Mouse (Mus musculus) hindbrain, postnatal 0 days (tissue): Measurements from ENCODE around the gene Gadl1. TPM values are rescaled to one million over a fixed set of nuclear protein-coding genes. Genes with fewer than 3 reads are reported as not detected.

ENCODE experiments used
- ATAC-seq: fragments of 200-750 bp; cut with Nextera tagmentation; 2 replicates; pipeline ENCODE4 v1.8.0; 2017; ENCODE audit warnings: mild to moderate bottlenecking, moderate TSS enrichment, moderate library complexity
- DNase-seq: peaks from one replicate; pipeline ENCODE4 v3.0.0-alpha.2; 2015; ENCODE audit warnings: low spot score
- H3K27ac ChIP-seq: fragments of 300-500 bp; sonication (generic); 2 replicates; pipeline ENCODE4 v1.5.1; 2014; ENCODE audit warnings: mild to moderate bottlenecking
- H3K27me3 ChIP-seq: fragments of 300-500 bp; sonication (generic); 2 replicates; pipeline ENCODE4 v1.6.1; 2014; ENCODE audit warnings: low read length, mixed read lengths; ENCODE audit not compliant: insufficient read depth
- H3K36me3 ChIP-seq: fragments of 300-500 bp; sonication (generic); 2 replicates; pipeline ENCODE4 v1.6.1; 2014; ENCODE audit warnings: low read length, mixed read lengths; ENCODE audit not compliant: insufficient read depth
- H3K4me1 ChIP-seq: fragments of 300-500 bp; sonication (generic); 2 replicates; pipeline ENCODE4 v1.6.1; 2014; ENCODE audit warnings: antibody characterized with exemption, low read length, mixed read lengths; ENCODE audit not compliant: insufficient read depth
- H3K4me2 ChIP-seq: fragments of 300-500 bp; sonication (generic); 2 replicates; pipeline ENCODE4 v1.6.1; 2014; ENCODE audit warnings: low read depth, mild to moderate bottlenecking, low read length, moderate library complexity, mixed read lengths
- H3K4me3 ChIP-seq: fragments of 300-500 bp; sonication (generic); 2 replicates; pipeline ENCODE4 v1.5.1; 2014; ENCODE audit warnings: low read length
- H3K9ac ChIP-seq: fragments of 300-500 bp; sonication (generic); replicated peaks from 2 replicates; pipeline ENCODE4 v1.6.1; 2014; ENCODE audit warnings: mild to moderate bottlenecking, low read length, moderate library complexity, mixed read lengths
- H3K9me3 ChIP-seq: fragments of 300-500 bp; sonication (generic); 2 replicates; pipeline ENCODE4 v1.6.1; 2016; ENCODE audit warnings: low read length, mixed read lengths
- CTCF ChIP-seq: IDR thresholded peaks from 2 replicates; pipeline ENCODE4 v1.5.1; 2016; ENCODE audit warnings: antibody characterized with exemption, control low read depth, low read depth
- WGBS: fragments of 180-500 bp; shearing (Covaris S2); extraction: QIAGEN DNeasy Blood & Tissue Kit; methylation state at CpG from one replicate; pipeline ENCODE4 v1.1.7; 2014; 5-methylcytosine and 5-hydroxymethylcytosine counted together
- polyA plus RNA-seq: library from polyadenylated mRNA; unstranded; fragments of >200 nt; fragmentation: Nextera tagmentation; extraction: Ambion mirVana; gene quantifications from 2 replicates; pipeline ENCODE4 v1.2.1, GENCODE M21; 2015
- total RNA-seq: library from RNA; depleted of rRNA; stranded (reverse); fragments of >200 nt; gene quantifications from 2 replicates; pipeline ENCODE4 v1.2.3, GENCODE M21; 2014

Gadl1 gene
- total and polyA plus RNA-seq, 2 experiments from 2014 or later = 0.24 TPM; not detected in 1

- no peak overlapping the region for H3K9ac ChIP-seq
- WGBS = 91% methylated on average over 3 of the region's 3 CpGs
- peak; percentile 37 for TF ChIP-seq CTCF
These were observed 28.1 kb upstream of the Gadl1 start for GRCm38 (mm10) chr9:115881137-115881536.

GRCm38 (mm10) chr9:115882627-115883200 is 26.5 kb upstream of the Gadl1 start:
- Histone ChIP-seq H3K27me3 (no peaks in the 10 kb centered on the region), H3K36me3 (no peaks in the 10 kb centered on the region), H3K4me3 (no peak overlapping the region), H3K4me1 (no peaks in the 10 kb centered on the region), H3K9ac (no peak overlapping the region), H3K9me3 (no peaks in the 10 kb centered on the region), H3K27ac (no peak overlapping the region), H3K4me2 (no peak overlapping the region)
- 78% methylated on average over 5 of the region's 5 CpGs for WGBS
- DNase-seq (no peak), ATAC-seq (no peak)
- TF ChIP-seq CTCF = no peak

More at GRCm38 (mm10) chr9:115881137-115881536, 28.1 kb upstream of the Gadl1 start:
- Histone ChIP-seq H3K9me3 (no peaks in the 10 kb centered on the region), H3K36me3 (no peaks in the 10 kb centered on the region), H3K27ac (no peak overlapping the region), H3K4me3 (no peak overlapping the region), H3K4me1 (no peaks in the 10 kb centered on the region), H3K4me2 (no peak overlapping the region), H3K27me3 (no peaks in the 10 kb centered on the region)
- ATAC-seq (no peak), DNase-seq (no peak)

GRCm38 (mm10) chr9:115883413-115883812 is 25.8 kb upstream of the Gadl1 start:
- Histone ChIP-seq H3K4me2 (no peak overlapping the region), H3K27ac (no peak overlapping the region), H3K4me1 (no peaks in the 10 kb centered on the region), H3K9me3 (no peaks in the 10 kb centered on the region), H3K36me3 (no peaks in the 10 kb centered on the region), H3K9ac (no peak overlapping the region), H3K4me3 (no peak overlapping the region), H3K27me3 (no peaks in the 10 kb centered on the region)
- DNase-seq (no peak), ATAC-seq (no peak)
- WGBS = 90% methylated on average over 5 of the region's 5 CpGs
- no peak for TF ChIP-seq CTCF

GRCm38 (mm10) chr9:115887571-115887970 is 21.7 kb upstream of the Gadl1 start:
- DNase-seq (no peak), ATAC-seq (no peak)
- H3K27me3 ChIP-seq = no peaks in the 10 kb centered on the region
- H3K4me3 ChIP-seq = no peak overlapping the region
- H3K4me2 ChIP-seq = no peak overlapping the region
- TF ChIP-seq CTCF = no peak
- H3K4me1 ChIP-seq = no peaks in the 10 kb centered on the region
- WGBS = 70% methylated on average over 5 of the region's 5 CpGs
- no peaks in the 10 kb centered on the region for H3K36me3 ChIP-seq
- H3K9me3 ChIP-seq = no peaks in the 10 kb centered on the region
- no peak overlapping the region for H3K27ac ChIP-seq
- H3K9ac ChIP-seq = no peak overlapping the region

- DNase-seq = peak; percentile 46
- Histone ChIP-seq H3K4me2 (no peak overlapping the region), H3K4me3 (no peak overlapping the region), H3K9me3 (no peaks in the 10 kb centered on the region), H3K9ac (no peak overlapping the region), H3K4me1 (no peaks in the 10 kb centered on the region), H3K27me3 (no peaks in the 10 kb centered on the region), H3K36me3 (no peaks in the 10 kb centered on the region), H3K27ac (no peak overlapping the region)
- ATAC-seq = 0 out of 2 replicates have a peak, but pooled peaks have one; percentile 55
- TF ChIP-seq CTCF = no peak
- 64% methylated on average over 4 of the region's 4 CpGs for WGBS
These were observed 16.1 kb upstream of the Gadl1 start for GRCm38 (mm10) chr9:115893131-115893530.

- no peak overlapping the region for H3K4me2 ChIP-seq
- H3K9ac ChIP-seq = no peak overlapping the region
- H3K4me3 ChIP-seq = no peak overlapping the region
- no peak for TF ChIP-seq CTCF
- ATAC-seq = no peak
- no peaks in the 10 kb centered on the region for H3K9me3 ChIP-seq
- H3K27ac ChIP-seq = no peak overlapping the region
- H3K27me3 ChIP-seq = no peaks in the 10 kb centered on the region
- H3K4me1 ChIP-seq = no peaks in the 10 kb centered on the region
- WGBS = 95% methylated on average over 10 of the region's 10 CpGs
- DNase-seq = no peak
- no peaks in the 10 kb centered on the region for H3K36me3 ChIP-seq
These were observed 15.3 kb upstream of the Gadl1 start for GRCm38 (mm10) chr9:115893947-115894346.

GRCm38 (mm10) chr9:115908325-115908724 is 930 bp upstream of the Gadl1 start:
- Histone ChIP-seq H3K9me3 (no peaks in the 10 kb centered on the region), H3K4me3 (no peak overlapping the region), H3K36me3 (no peaks in the 10 kb centered on the region), H3K27ac (no peak overlapping the region), H3K4me1 (no peaks in the 10 kb centered on the region), H3K9ac (no peak overlapping the region), H3K4me2 (0 out of 2 replicates have a peak overlapping the region, but pooled peaks have one; percentile 27), H3K27me3 (no peaks in the 10 kb centered on the region)
- DNase-seq (no peak), ATAC-seq (no peak)
- no peak for TF ChIP-seq CTCF
- WGBS = 13% methylated on average over 15 of the region's 15 CpGs
